Mouse (Mus musculus) CH12.LX (cell line): ENCODE measurements around the gene Fam120a. TPM values are rescaled to one million over a fixed set of nuclear protein-coding genes. Genes with fewer than 3 reads are reported as not detected.

Source experiments
- DNase-seq: peaks from one replicate; pipeline ENCODE4 v3.0.0-alpha.2; 2013; ENCODE audit errors: extremely low read depth
- H3K27ac ChIP-seq: 2 replicates; pipeline ENCODE4 v1.5.1; 2012; ENCODE audit warnings: low read depth, mild to moderate bottlenecking, control low read depth, moderate library complexity; ENCODE audit not compliant: insufficient read depth
- H3K27me3 ChIP-seq: replicated peaks from 2 replicates; pipeline ENCODE3; 2012; ENCODE audit warnings: inconsistent platforms
- H3K36me3 ChIP-seq, 2 experiments: replicated peaks in 1 of 2; 2 replicates each; pipeline versions ENCODE3 to v1.6.1; 2012; ENCODE audit warnings: inconsistent platforms in 1 of 2, low read length in 1 of 2, mild to moderate bottlenecking in 1 of 2, mixed read lengths in 1 of 2, moderate library complexity in 1 of 2; ENCODE audit not compliant: control insufficient read depth in 1 of 2, insufficient read depth in 1 of 2
- H3K4me1 ChIP-seq, 2 experiments: 2 replicates each; pipeline ENCODE4 v1.6.1; 2012; ENCODE audit warnings: inconsistent platforms in 1 of 2, moderate library complexity in 1 of 2; ENCODE audit not compliant: insufficient read depth in 2 of 2, control insufficient read depth in 1 of 2
- H3K4me2 ChIP-seq: 2 replicates; pipeline ENCODE4 v1.6.1; 2012; ENCODE audit warnings: low read depth, mild to moderate bottlenecking, control low read depth; ENCODE audit not compliant: poor library complexity, insufficient read depth, severe bottlenecking
- H3K4me3 ChIP-seq, 3 experiments: fragments of 150-350 bp in 1 of 3; sonication (generic) in 1 of 3; replicated peaks in 1 of 3; 2 replicates each; pipeline versions ENCODE3 to v1.5.1; 2011 to 2012; ENCODE audit warnings: low read depth in 2 of 3, low read length in 2 of 3, mild to moderate bottlenecking in 2 of 3, moderate library complexity in 2 of 3, control low read depth in 1 of 3, improper control_type of control experiment in 1 of 3, inconsistent platforms in 1 of 3, mixed read lengths in 1 of 3; ENCODE audit not compliant: poor library complexity in 1 of 3
- H3K79me2 ChIP-seq: replicated peaks from 2 replicates; pipeline ENCODE4 v1.6.1; 2012; ENCODE audit warnings: mild to moderate bottlenecking, moderate library complexity; ENCODE audit not compliant: control insufficient read depth, poor library complexity, insufficient read depth, severe bottlenecking; ENCODE audit errors: extremely low read depth
- H3K9ac ChIP-seq: 2 replicates; pipeline ENCODE4 v1.6.1; 2012; ENCODE audit warnings: low read depth, mild to moderate bottlenecking, control low read depth, moderate library complexity; ENCODE audit not compliant: insufficient read depth
- H3K9me3 ChIP-seq: replicated peaks from 2 replicates; pipeline ENCODE3; 2012; ENCODE audit warnings: low read length, inconsistent platforms, mixed read lengths
- BHLHE40 ChIP-seq: IDR thresholded peaks from 2 replicates; pipeline ENCODE4 v1.6.1; 2011; ENCODE audit warnings: mild to moderate bottlenecking, low read depth, low read length, improper control_type of control experiment
- CHD1 ChIP-seq: IDR thresholded peaks from 2 replicates; pipeline ENCODE4 v1.6.1; 2012; ENCODE audit warnings: low read depth, low read length, improper control_type of control experiment, inconsistent platforms
- CHD2 ChIP-seq: IDR thresholded peaks from 2 replicates; pipeline ENCODE4 v1.6.1; 2011; ENCODE audit warnings: low read length, improper control_type of control experiment
- CTCF ChIP-seq, 2 experiments: IDR thresholded peaks in 1 of 2; conservative IDR thresholded peaks in 1 of 2; 2 replicates each; pipeline ENCODE4 v1.5.1; 2011 to 2012; ENCODE audit warnings: low read depth in 2 of 2, low read length in 2 of 2, improper control_type of control experiment in 1 of 2, inconsistent platforms in 1 of 2, mild to moderate bottlenecking in 1 of 2, moderate library complexity in 1 of 2
- E2F4 ChIP-seq: IDR thresholded peaks from 2 replicates; pipeline ENCODE4 v1.6.1; 2011; ENCODE audit warnings: low read depth, low read length, improper control_type of control experiment; ENCODE audit not compliant: insufficient replicate concordance
- ELF1 ChIP-seq: IDR thresholded peaks from 2 replicates; pipeline ENCODE4 v1.6.1; 2014; ENCODE audit warnings: low read depth, mild to moderate bottlenecking, inconsistent platforms, low read length, improper control_type of control experiment
- EP300 ChIP-seq: IDR thresholded peaks from 2 replicates; pipeline ENCODE4 v1.6.1; 2011; ENCODE audit warnings: low read length, improper control_type of control experiment
- ETS1 ChIP-seq: conservative IDR thresholded peaks from 2 replicates; pipeline ENCODE4 v1.6.1; 2012; ENCODE audit warnings: low read depth, mild to moderate bottlenecking, inconsistent platforms, low read length, improper control_type of control experiment, moderate library complexity
- GABPA ChIP-seq: IDR thresholded peaks from 2 replicates; pipeline ENCODE4 v1.6.1; 2012; ENCODE audit warnings: low read depth, low read length, improper control_type of control experiment, inconsistent platforms; ENCODE audit not compliant: insufficient replicate concordance
- HCFC1 ChIP-seq: IDR thresholded peaks from 2 replicates; pipeline ENCODE4 v1.6.1; 2012; ENCODE audit warnings: low read depth, mild to moderate bottlenecking, inconsistent platforms, low read length, improper control_type of control experiment
- MAX ChIP-seq: IDR thresholded peaks from 2 replicates; pipeline ENCODE4 v1.6.1; 2011; ENCODE audit warnings: low read length, improper control_type of control experiment
- MAZ ChIP-seq: IDR thresholded peaks from 2 replicates; pipeline ENCODE4 v1.6.1; 2012; ENCODE audit warnings: low read depth, mild to moderate bottlenecking, inconsistent platforms, low read length, improper control_type of control experiment, moderate library complexity
- MEF2A ChIP-seq: IDR thresholded peaks from 2 replicates; pipeline ENCODE4 v1.6.1; 2014; ENCODE audit warnings: low read depth, mild to moderate bottlenecking, inconsistent platforms, low read length, improper control_type of control experiment, borderline replicate concordance
- MXI1 ChIP-seq: IDR thresholded peaks from 2 replicates; pipeline ENCODE4 v1.6.1; 2011; ENCODE audit warnings: mild to moderate bottlenecking, low read depth, low read length, improper control_type of control experiment
- MYC ChIP-seq: IDR thresholded peaks from 2 replicates; pipeline ENCODE4 v1.6.1; 2011; ENCODE audit warnings: low read depth, mild to moderate bottlenecking, improper control_type of control experiment, low read length
- NELFE ChIP-seq: IDR thresholded peaks from 2 replicates; pipeline ENCODE4 v1.6.1; 2011; ENCODE audit warnings: low read depth, low read length, improper control_type of control experiment
- NRF1 ChIP-seq: IDR thresholded peaks from 2 replicates; pipeline ENCODE4 v1.6.1; 2014; ENCODE audit warnings: low read depth, mild to moderate bottlenecking, inconsistent platforms, low read length, improper control_type of control experiment, moderate library complexity
- POLR2A ChIP-seq: IDR thresholded peaks from 2 replicates; pipeline ENCODE4 v1.6.1; 2011; ENCODE audit warnings: low read depth, mild to moderate bottlenecking, improper control_type of control experiment, low read length
- POLR2AphosphoS2 ChIP-seq: IDR thresholded peaks from 2 replicates; pipeline ENCODE4 v1.6.1; 2011; ENCODE audit warnings: low read depth, low read length, improper control_type of control experiment
- RCOR1 ChIP-seq: conservative IDR thresholded peaks from 2 replicates; pipeline ENCODE4 v1.6.1; 2012; ENCODE audit warnings: low read depth, mild to moderate bottlenecking, inconsistent platforms, low read length, improper control_type of control experiment
- SIN3A ChIP-seq: IDR thresholded peaks from 2 replicates; pipeline ENCODE4 v1.6.1; 2012; ENCODE audit warnings: low read length, improper control_type of control experiment, inconsistent platforms
- SMC3 ChIP-seq: IDR thresholded peaks from 2 replicates; pipeline ENCODE4 v1.6.1; 2011; ENCODE audit warnings: low read depth, low read length, improper control_type of control experiment
- TBP ChIP-seq: conservative IDR thresholded peaks from 2 replicates; pipeline ENCODE4 v1.6.1; 2011; ENCODE audit warnings: low read depth, low read length, improper control_type of control experiment
- UBTF ChIP-seq: IDR thresholded peaks from 2 replicates; pipeline ENCODE4 v1.6.1; 2012; ENCODE audit warnings: low read depth, mild to moderate bottlenecking, inconsistent platforms, low read length, improper control_type of control experiment, moderate library complexity
- USF1 ChIP-seq: IDR thresholded peaks from 2 replicates; pipeline ENCODE4 v1.6.1; 2014; ENCODE audit warnings: low read depth, mild to moderate bottlenecking, inconsistent platforms, low read length, improper control_type of control experiment
- USF2 ChIP-seq: conservative IDR thresholded peaks from 2 replicates; pipeline ENCODE4 v1.6.1; 2011; ENCODE audit warnings: low read depth, low read length, improper control_type of control experiment
- ZC3H11A ChIP-seq: IDR thresholded peaks from 2 replicates; pipeline ENCODE4 v1.6.1; 2012; ENCODE audit warnings: low read depth, mild to moderate bottlenecking, inconsistent platforms, low read length, improper control_type of control experiment
- ZKSCAN1 ChIP-seq: IDR thresholded peaks from 2 replicates; pipeline ENCODE4 v1.6.1; 2012; ENCODE audit warnings: low read depth, inconsistent platforms, low read length, improper control_type of control experiment, borderline replicate concordance
- ZNF384 ChIP-seq: IDR thresholded peaks from 2 replicates; pipeline ENCODE4 v1.6.1; 2012; ENCODE audit warnings: low read depth, low read length, improper control_type of control experiment, inconsistent platforms
- dilution Hi-C: fragments of 300-500 bp; cut with MboI; formaldehyde crosslinking; loops from 2 replicates; pipeline ENCODE4 v1.14.3; 2020; ENCODE audit warnings: low sequenced_read_pairs; ENCODE audit not compliant: extremely low pct_unique_long_range_greater_than_20kb, extremely low pct_ligation_motif_present
- in situ Hi-C: fragments of 300-500 bp; cut with MboI; formaldehyde crosslinking; loops from 3 replicates; pipeline ENCODE4 v1.14.3; 2019; ENCODE audit warnings: low sequenced_read_pairs, low pct_ligation_motif_present, low pct_unique_long_range_greater_than_20kb, mixed read lengths
- polyA plus RNA-seq: library from polyadenylated mRNA; unstranded; fragments of >175 nt; gene quantifications from 2 replicates; pipeline ENCODE4 v1.2.1, GENCODE M21; 2012; ENCODE audit warnings: low read depth; ENCODE audit not compliant: insufficient read length
- total RNA-seq, 2 experiments: library from RNA; depleted of rRNA; stranded (reverse); fragments of 300-350 nt in 1 of 2; fragments of >200 nt in 1 of 2; gene quantifications; 2 replicates each; pipeline ENCODE4 v1.2.3; 2012 to 2014

Gene Fam120a
- total and polyA plus RNA-seq, 3 experiments: 70.0 to 122 (median 82.6) TPM

DNA sequence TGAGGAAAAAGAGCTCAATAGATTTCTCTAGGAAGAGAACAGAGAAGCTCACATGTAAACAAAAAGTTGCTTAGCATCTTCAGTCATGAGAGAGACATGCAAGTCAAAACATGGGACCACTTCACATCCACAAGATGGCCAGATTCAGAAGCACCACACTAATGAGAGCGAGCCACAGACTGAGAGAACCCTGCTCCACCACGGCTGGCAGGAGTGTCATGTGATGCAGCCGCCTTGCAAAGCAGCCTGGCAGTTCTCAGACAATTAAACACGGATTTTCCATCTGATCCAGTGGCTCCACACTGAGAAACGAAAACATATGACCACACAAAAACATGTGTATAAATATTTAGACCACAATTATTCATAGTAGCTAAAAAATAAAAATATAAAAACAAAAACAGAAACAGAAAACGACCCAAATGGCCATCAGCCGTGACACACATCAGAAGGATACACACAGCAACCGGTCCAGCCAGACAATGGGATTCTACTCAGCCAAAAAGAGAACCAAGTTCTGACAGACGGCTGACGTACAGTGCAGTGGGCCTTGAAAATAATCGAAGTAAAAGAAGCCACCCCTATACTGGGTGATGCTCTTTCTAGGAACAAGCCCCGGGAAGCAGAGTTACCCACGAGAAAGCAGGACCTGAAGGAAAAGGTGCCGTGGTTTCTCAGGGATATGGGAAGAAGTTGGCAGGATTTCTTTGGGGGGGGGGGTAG lies 137.1 kb downstream of the Fam120a start:
- no peak for DNase-seq
- no peak overlapping the region for H3K4me2 ChIP-seq
- in situ Hi-C loops (no loop called here), dilution Hi-C loops (no loop called here)
- H3K4me1 ChIP-seq: peaks cover 0 to 20% of the 10 kb centered on the region in 2 experiments; a peak in 2 of 4 replicates
- H3K9ac ChIP-seq: no peak overlapping the region
- H3K4me3 ChIP-seq: no peak overlapping the region
- peaks cover 17 to 83% of the 10 kb centered on the region in 2 experiments for H3K36me3 ChIP-seq
- TF ChIP-seq ZC3H11A (no peak), SIN3A (no peak), GABPA (no peak), E2F4 (no peak), MYC (no peak), MEF2A (no peak), ZKSCAN1 (no peak), MAX (no peak), ETS1 (no peak), CTCF (conservative IDR thresholded peaks at IDR 0.05 in 1 of 2, IDR thresholded peaks at IDR 0.05 in 1 of 2; ENCODE audit: low read depth in 2 of 2, low read length in 2 of 2) (no peak), POLR2AphosphoS2 (no peak), UBTF (no peak), CHD1 (no peak), POLR2A (no peak), NRF1 (no peak), HCFC1 (no peak), USF1 (no peak), SMC3 (no peak), CHD2 (no peak), BHLHE40 (no peak)
- no peaks in the 10 kb centered on the region for H3K27me3 ChIP-seq
- H3K9me3 ChIP-seq: no peaks in the 10 kb centered on the region
- H3K27ac ChIP-seq: no peak overlapping the region
- H3K79me2 ChIP-seq: no peaks in the 10 kb centered on the region

DNA sequence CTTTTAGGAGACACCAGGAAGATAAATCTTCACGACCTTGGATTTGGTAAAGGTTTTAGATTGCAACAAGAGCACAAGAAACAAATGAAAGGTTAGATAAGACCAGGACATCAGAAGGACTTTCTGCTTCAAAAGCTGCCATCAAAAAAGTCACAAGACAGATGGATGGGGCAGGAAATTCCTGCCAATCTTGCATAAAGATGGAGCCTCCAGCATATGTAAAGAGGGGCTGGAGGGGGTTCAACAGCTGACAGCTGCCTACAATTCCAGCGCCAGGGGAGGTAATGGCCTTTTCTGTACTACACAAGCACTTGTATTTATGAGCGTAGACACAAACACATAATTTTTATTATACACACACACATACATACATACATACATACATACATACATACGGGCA lies 138.0 kb downstream of the Fam120a start:
- TF ChIP-seq UBTF: no peak
- no peak for TF ChIP-seq MAZ
- no peak for TF ChIP-seq USF2
- TF ChIP-seq CTCF (conservative IDR thresholded peaks at IDR 0.05 in 1 of 2, IDR thresholded peaks at IDR 0.05 in 1 of 2; ENCODE audit: low read depth in 2 of 2, low read length in 2 of 2): no peak
- TF ChIP-seq MYC: no peak
- no peak for TF ChIP-seq HCFC1
- TF ChIP-seq ZNF384: no peak
- no peak for TF ChIP-seq ELF1
- no peak for TF ChIP-seq TBP
- TF ChIP-seq NRF1: no peak
- TF ChIP-seq RCOR1: no peak
- no peak for TF ChIP-seq E2F4
- TF ChIP-seq NELFE: no peak
- no peak for TF ChIP-seq CHD1
- TF ChIP-seq MXI1: no peak
- TF ChIP-seq EP300: no peak
- no peak for TF ChIP-seq ZC3H11A
- no peak for TF ChIP-seq ETS1
- no peak for TF ChIP-seq SIN3A
- no peak for TF ChIP-seq POLR2AphosphoS2
- H3K4me2 ChIP-seq: no peak overlapping the region
- no peak overlapping the region for H3K27ac ChIP-seq
- H3K4me3 ChIP-seq: no peak overlapping the region
- peaks cover 26 to 86% of the 10 kb centered on the region in 2 experiments for H3K36me3 ChIP-seq
- peaks cover 0 to 11% of the 10 kb centered on the region in 2 experiments; a peak in 3 of 4 replicates for H3K4me1 ChIP-seq
- H3K9ac ChIP-seq: no peak overlapping the region
- H3K79me2 ChIP-seq: no peaks in the 10 kb centered on the region
- dilution Hi-C loops (no loop called here), in situ Hi-C loops (no loop called here)
- DNase-seq: no peak
- H3K27me3 ChIP-seq: no peaks in the 10 kb centered on the region
- H3K9me3 ChIP-seq: no peaks in the 10 kb centered on the region
